Mouse (Mus musculus): Measurements from ENCODE around the gene Polr3gl.

Gene Polr3gl

GRCm38 (mm10) chr3:96597435-96597891 is 3.5 kb upstream of the Polr3gl start:
- no peak for DNase-seq

- no peak for DNase-seq
Observed at GRCm38 (mm10) chr3:96596855-96597254, 2.9 kb upstream of the Polr3gl start.

- DNase-seq, result peak; percentile 34
Observed at GRCm38 (mm10) chr3:96596228-96596707, 2.3 kb upstream of the Polr3gl start, which contains the start of gene Ankrd34a. TSS of gene Ankrd34a (plus strand) at chr3:96596636.

GRCm38 (mm10) chr3:96595661-96596060 is 1.7 kb upstream of the Polr3gl start:
- no peak for DNase-seq

- no peak for DNase-seq
Observed at GRCm38 (mm10) chr3:96594851-96595250, 870 bp upstream of the Polr3gl start.

- peak; percentile 26 for DNase-seq
Observed at GRCm38 (mm10) chr3:96593374-96593773, 607 bp downstream of the Polr3gl start.

- DNase-seq, result no peak
Observed at GRCm38 (mm10) chr3:96590657-96591056, 3.3 kb downstream of the Polr3gl start.

GRCm38 (mm10) chr3:96583386-96583785 is 10.6 kb downstream of the Polr3gl start:
- DNase-seq, result no peak

- no peak for DNase-seq
Observed at GRCm38 (mm10) chr3:96581771-96582515, 12.0 kb downstream of the Polr3gl start.

- DNase-seq, result no peak
Observed at GRCm38 (mm10) chr3:96581141-96581540, 12.8 kb downstream of the Polr3gl start.

- DNase-seq, result peak; percentile 89
Observed at GRCm38 (mm10) chr3:96579885-96580454, 14.0 kb downstream of the Polr3gl start.

GRCm38 (mm10) chr3:96579239-96579750 is 14.7 kb downstream of the Polr3gl start:
- DNase-seq, result no peak

- DNase-seq, result no peak
Observed at GRCm38 (mm10) chr3:96578561-96579238, 15.3 kb downstream of the Polr3gl start.

- DNase-seq, result no peak
Observed at GRCm38 (mm10) chr3:96577566-96577965, 16.4 kb downstream of the Polr3gl start.

- DNase-seq, result peak; percentile 83
Observed at GRCm38 (mm10) chr3:96576690-96577541, 17.1 kb downstream of the Polr3gl start, which contains the start of gene Gm16253. TSS of gene Gm16253 (plus strand) at chr3:96576984.

GRCm38 (mm10) chr3:96576005-96576658 is 17.8 kb downstream of the Polr3gl start:
- peak; percentile 50 for DNase-seq

GRCm38 (mm10) chr3:96575272-96575984 is 18.6 kb downstream of the Polr3gl start:
- no peak for DNase-seq

GRCm38 (mm10) chr3:96573611-96574511 is 20.1 kb downstream of the Polr3gl start:
- no peak for DNase-seq

- no peak for DNase-seq
Observed at GRCm38 (mm10) chr3:96571896-96572698, 21.9 kb downstream of the Polr3gl start.

All from liver (tissue).